Mouse (Mus musculus): ENCODE measurements at regions not wholly inside any gene's neighbourhood (a gene's known extent, or its start where the extent isn't known, plus 50 kb on each side); places are given as distances from the start of the nearest gene placed in this dataset.

DNA sequence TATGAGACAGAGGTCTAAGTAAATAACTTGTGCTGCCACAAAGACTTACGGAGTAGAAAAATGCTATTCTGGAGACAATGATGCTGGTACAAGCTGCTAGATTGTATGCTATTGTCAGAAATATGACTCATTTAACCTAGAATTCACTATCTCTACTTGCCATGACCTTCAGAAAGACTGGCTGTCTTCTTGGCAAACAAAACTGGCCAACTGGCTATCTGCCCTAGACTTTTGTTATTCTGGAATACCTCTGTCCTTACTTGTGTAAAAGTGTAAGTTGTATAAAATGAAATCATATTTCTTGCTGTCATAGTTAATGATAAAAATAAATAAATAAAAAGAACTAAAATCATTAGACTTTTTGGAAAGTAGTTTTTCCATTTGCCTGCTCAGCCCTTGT, 491.1 kb upstream of the Dsel start:
- H3K79me2 ChIP-seq (ENCODE audit: control insufficient read depth, insufficient read depth), result no peaks in the 10 kb centered on the region
- TF ChIP-seq SRF (IDR thresholded peaks at IDR 0.05; ENCODE audit: control insufficient read depth, insufficient read length, low read depth) (no peak), MYOD1 (IDR thresholded peaks at IDR 0.05; ENCODE audit: control insufficient read depth in 1 of 3, insufficient read length in 2 of 3, low read depth in 2 of 3) (no peak), TCF3 (IDR thresholded peaks at IDR 0.05; ENCODE audit: insufficient read length, low read depth) (no peak), E2F4 (IDR thresholded peaks at IDR 0.05; ENCODE audit: insufficient read depth) (no peak), MYOG (IDR thresholded peaks at IDR 0.05; ENCODE audit: control insufficient read depth in 1 of 3, insufficient read depth in 1 of 3, insufficient read length in 2 of 3, low read depth in 2 of 3) (no peak), REST (IDR thresholded peaks at IDR 0.05; ENCODE audit: insufficient read depth, insufficient read length) (no peak), MAX (IDR thresholded peaks at IDR 0.05; ENCODE audit: low read depth) (no peak), TCF12 (IDR thresholded peaks at IDR 0.05; ENCODE audit: insufficient read depth, poor library complexity, severe bottlenecking) (no peak), USF1 (IDR thresholded peaks at IDR 0.05; ENCODE audit: low read depth) (no peak), POLR2A (IDR thresholded peaks at IDR 0.05; ENCODE audit: insufficient read length, low read depth) (no peak), CEBPB (IDR thresholded peaks at IDR 0.05; ENCODE audit: insufficient read depth, poor library complexity, severe bottlenecking) (no peak)
- H3K4me2 ChIP-seq (ENCODE audit: low read depth), result no peak overlapping the region
- no peak overlapping the region for H3ac ChIP-seq (ENCODE audit: control insufficient read depth, insufficient read length)
- H3K36me3 ChIP-seq (ENCODE audit: control insufficient read depth, insufficient read depth), result no peaks in the 10 kb centered on the region
- H3K4me3 ChIP-seq, result no peak overlapping the region
- H3K27me3 ChIP-seq (ENCODE audit: control insufficient read depth, insufficient read depth, insufficient read length), result no peaks in the 10 kb centered on the region

Data from myocyte (in vitro differentiated cells).